Mouse (Mus musculus): Measurements from ENCODE around the gene Cnksr3.

DNA sequence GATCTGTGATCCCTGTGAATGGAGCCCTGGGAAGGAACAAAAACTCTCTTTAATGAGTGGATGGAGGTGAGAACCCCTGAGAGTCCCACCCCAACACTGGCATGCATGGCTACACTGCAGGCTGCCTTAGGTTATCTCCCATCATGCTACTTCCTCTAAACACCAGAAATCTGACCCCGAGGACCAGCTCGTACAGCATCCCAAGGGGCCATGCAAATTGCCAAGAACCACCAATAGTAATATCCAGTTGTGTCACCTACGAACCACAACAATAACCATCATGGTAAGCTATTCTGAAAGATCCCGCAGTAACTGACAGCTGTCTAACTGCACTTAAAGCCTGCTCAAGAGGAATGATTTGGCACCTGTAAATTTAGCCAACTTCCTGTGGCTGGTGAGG is 59.1 kb downstream of the Cnksr3 start:
- TF ChIP-seq CTCF (IDR thresholded peaks at IDR 0.05; ENCODE audit: borderline replicate concordance, insufficient read depth, low read depth, low read length) (no peak), POLR2A (IDR thresholded peaks at IDR 0.05; ENCODE audit: borderline replicate concordance, insufficient read depth, low read length) (no peak)
